Mouse (Mus musculus) lung, postnatal 10 days (tissue): ENCODE data around the gene Sbno1.

ENCODE experiments used
- DNase-seq: peaks from one replicate; pipeline ENCODE4 v3.0.0; 2021

Gene Sbno1

GRCm38 (mm10) chr5:124327510-124328364 lies 98.1 kb downstream of the Sbno1 start, which contains the start of the genes Mphosph9 and 2810006K23Rik:
TSS of gene Mphosph9 (minus strand) at chr5:124327972.
TSS of gene 2810006K23Rik (plus strand) at chr5:124328089.
- DNase-seq: peak; percentile 99

DNA sequence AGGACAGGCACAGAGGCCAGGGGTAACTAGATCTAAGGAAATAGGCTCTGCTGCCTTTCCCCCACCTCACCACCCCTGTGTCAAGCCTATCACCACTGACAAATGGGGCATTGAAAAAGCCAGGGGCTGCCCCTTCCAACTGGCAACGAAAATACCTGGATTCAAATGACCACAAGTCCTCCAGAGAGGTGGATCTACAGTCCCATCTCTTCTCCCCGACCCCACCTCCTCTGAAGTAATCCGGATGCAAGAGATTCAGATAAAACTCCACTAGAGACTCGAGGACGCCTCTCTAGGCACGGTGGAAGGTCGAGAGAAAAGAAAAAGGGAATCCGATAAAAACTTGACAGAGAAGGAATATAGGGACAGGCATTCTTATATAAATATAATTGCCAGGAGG lies 99.0 kb downstream of the Sbno1 start:
- DNase-seq: no peak
